Mouse (Mus musculus) bone marrow, adult 2 months (tissue): ENCODE measurements around the gene B9d1.

Source experiments
- CTCF ChIP-seq: fragments of 200-500 bp; IDR thresholded peaks from 2 replicates; pipeline ENCODE4 v1.5.1; 2011; ENCODE audit warnings: low read length, control low read depth; ENCODE audit not compliant: control insufficient read depth, insufficient read depth
- POLR2A ChIP-seq: fragments of 200-500 bp; IDR thresholded peaks from 2 replicates; pipeline ENCODE4 v1.6.1; 2011; ENCODE audit warnings: low read depth, mild to moderate bottlenecking, control low read depth, low read length, borderline replicate concordance; ENCODE audit not compliant: control insufficient read depth

GRCm38 (mm10) chr11:61493525-61494128 lies 11.3 kb upstream of the B9d1 start:
- TF ChIP-seq POLR2A (no peak), CTCF (no peak)
